Mouse (Mus musculus): ENCODE data around the gene Ooep. TPM values are rescaled to one million over a fixed set of nuclear protein-coding genes. Genes with fewer than 3 reads are reported as not detected.
A peak's percentile ranks its signal among the peaks of the same experiment; 100 is the strongest.

Gene Ooep
- polyA plus RNA-seq (2012; ENCODE audit: insufficient read depth, insufficient read length, low replicate concordance, missing spikeins), result not detected in 2 replicates

- no peak for TF ChIP-seq CTCF (IDR thresholded peaks at IDR 0.05; ENCODE audit: insufficient read depth, low read depth, low read length)
- no peak for TF ChIP-seq POLR2A (IDR thresholded peaks at IDR 0.05; ENCODE audit: insufficient read depth, low read depth, low read length)
- Histone ChIP-seq H3K27ac (ENCODE audit: insufficient read depth, low read depth, low read length) (no peak within 1 kb of the TSS), H3K4me1 (ENCODE audit: control insufficient read depth, insufficient read depth, low read length) (no peaks in the 10 kb centered on the region), H3K4me3 (ENCODE audit: insufficient read depth, low read depth, low read length) (peak within 1 kb of the TSS; percentile 23; the same call in 1 of the 2 replicates)
- WGBS, result 4% methylated on average over 23 of the region's 23 CpGs
These were observed at the start of gene Ooep for GRCm38 (mm10) chr9:78378113-78378785. Gene Ooep, minus strand, starts transcription at chr9:78378725.

- Histone ChIP-seq H3K4me3 (ENCODE audit: insufficient read depth, low read depth, low read length) (no peak overlapping the region), H3K4me1 (ENCODE audit: control insufficient read depth, insufficient read depth, low read length) (peaks cover 4% of the 10 kb centered on the region), H3K27ac (ENCODE audit: insufficient read depth, low read depth, low read length) (no peak overlapping the region)
- WGBS, result 90% methylated on average over 6 of the region's 6 CpGs
- TF ChIP-seq POLR2A (IDR thresholded peaks at IDR 0.05; ENCODE audit: insufficient read depth, low read depth, low read length) (no peak), CTCF (IDR thresholded peaks at IDR 0.05; ENCODE audit: insufficient read depth, low read depth, low read length) (no peak)
These were observed 49.7 kb upstream of the Ooep start for GRCm38 (mm10) chr9:78428185-78428584.

GRCm38 (mm10) chr9:78427362-78427781 lies 48.8 kb upstream of the Ooep start:
- H3K4me3 ChIP-seq (ENCODE audit: insufficient read depth, low read depth, low read length), result peak overlapping the region; percentile 41
- H3K4me1 ChIP-seq (ENCODE audit: control insufficient read depth, insufficient read depth, low read length), result peaks cover 4% of the 10 kb centered on the region
- TF ChIP-seq CTCF (IDR thresholded peaks at IDR 0.05; ENCODE audit: insufficient read depth, low read depth, low read length) (no peak), POLR2A (IDR thresholded peaks at IDR 0.05; ENCODE audit: insufficient read depth, low read depth, low read length) (no peak)
- 35% methylated on average over 27 of the region's 27 CpGs for WGBS
- no peak overlapping the region for H3K27ac ChIP-seq (ENCODE audit: insufficient read depth, low read depth, low read length)

GRCm38 (mm10) chr9:78401596-78401995 lies 23.1 kb upstream of the Ooep start:
- TF ChIP-seq CTCF (IDR thresholded peaks at IDR 0.05; ENCODE audit: insufficient read depth, low read depth, low read length) (no peak), POLR2A (IDR thresholded peaks at IDR 0.05; ENCODE audit: insufficient read depth, low read depth, low read length) (no peak)
- Histone ChIP-seq H3K27ac (ENCODE audit: insufficient read depth, low read depth, low read length) (no peak overlapping the region), H3K4me3 (ENCODE audit: insufficient read depth, low read depth, low read length) (no peak overlapping the region), H3K4me1 (ENCODE audit: control insufficient read depth, insufficient read depth, low read length) (no peaks in the 10 kb centered on the region)
- 89% methylated on average over 7 of the region's 7 CpGs for WGBS

- Histone ChIP-seq H3K27ac (ENCODE audit: insufficient read depth, low read depth, low read length) (no peak overlapping the region), H3K4me3 (ENCODE audit: insufficient read depth, low read depth, low read length) (no peak overlapping the region), H3K4me1 (ENCODE audit: control insufficient read depth, insufficient read depth, low read length) (peaks cover 6% of the 10 kb centered on the region; the same call in 1 of the 2 replicates)
- WGBS, result 89% methylated on average over 5 of the region's 5 CpGs
- TF ChIP-seq CTCF (IDR thresholded peaks at IDR 0.05; ENCODE audit: insufficient read depth, low read depth, low read length) (no peak), POLR2A (IDR thresholded peaks at IDR 0.05; ENCODE audit: insufficient read depth, low read depth, low read length) (no peak)
These were observed 22.0 kb upstream of the Ooep start for GRCm38 (mm10) chr9:78400570-78400969.

GRCm38 (mm10) chr9:78396517-78396916 lies 18.0 kb upstream of the Ooep start:
- TF ChIP-seq CTCF (IDR thresholded peaks at IDR 0.05; ENCODE audit: insufficient read depth, low read depth, low read length) (no peak), POLR2A (IDR thresholded peaks at IDR 0.05; ENCODE audit: insufficient read depth, low read depth, low read length) (no peak)
- Histone ChIP-seq H3K4me1 (ENCODE audit: control insufficient read depth, insufficient read depth, low read length) (peaks cover 8% of the 10 kb centered on the region; the same call in 1 of the 2 replicates), H3K27ac (ENCODE audit: insufficient read depth, low read depth, low read length) (no peak overlapping the region), H3K4me3 (ENCODE audit: insufficient read depth, low read depth, low read length) (no peak overlapping the region)
- whole genome bisulfite sequencing, result 54% methylated on average over 9 of the region's 9 CpGs

- WGBS, result 4% methylated on average over 93 of the region's 93 CpGs
- TF ChIP-seq CTCF (IDR thresholded peaks at IDR 0.05; ENCODE audit: insufficient read depth, low read depth, low read length) (no peak), POLR2A (IDR thresholded peaks at IDR 0.05; ENCODE audit: insufficient read depth, low read depth, low read length) (no peak)
These were observed 17.3 kb upstream of the Ooep start, which contains the start of gene Ddx43 for GRCm38 (mm10) chr9:78395630-78396351. Gene Ddx43, plus strand, starts transcription at chr9:78395777.

GRCm38 (mm10) chr9:78395244-78395629 lies 16.7 kb upstream of the Ooep start:
- TF ChIP-seq POLR2A (IDR thresholded peaks at IDR 0.05; ENCODE audit: insufficient read depth, low read depth, low read length), result no peak
- no peak for TF ChIP-seq CTCF (IDR thresholded peaks at IDR 0.05; ENCODE audit: insufficient read depth, low read depth, low read length)
- WGBS, result 32% methylated on average over 11 of the region's 11 CpGs
- Histone ChIP-seq H3K27ac (ENCODE audit: insufficient read depth, low read depth, low read length) (no peak overlapping the region), H3K4me1 (ENCODE audit: control insufficient read depth, insufficient read depth, low read length) (peaks cover 8% of the 10 kb centered on the region; the same call in 1 of the 2 replicates), H3K4me3 (ENCODE audit: insufficient read depth, low read depth, low read length) (peak overlapping the region; percentile 23; the same call in 1 of the 2 replicates)

More at GRCm38 (mm10) chr9:78395630-78396351, 17.3 kb upstream of the Ooep start, which contains the start of gene Ddx43:
- no peak within 1 kb of the TSS for H3K27ac ChIP-seq (ENCODE audit: insufficient read depth, low read depth, low read length)
- peak within 1 kb of the TSS; percentile 23 for H3K4me3 ChIP-seq (ENCODE audit: insufficient read depth, low read depth, low read length)
- peaks cover 8% of the 10 kb centered on the region; the same call in 1 of the 2 replicates for H3K4me1 ChIP-seq (ENCODE audit: control insufficient read depth, insufficient read depth, low read length)

- Histone ChIP-seq H3K4me3 (ENCODE audit: insufficient read depth, low read depth, low read length) (no peak overlapping the region), H3K27ac (ENCODE audit: insufficient read depth, low read depth, low read length) (no peak overlapping the region), H3K4me1 (ENCODE audit: control insufficient read depth, insufficient read depth, low read length) (peaks cover 8% of the 10 kb centered on the region; the same call in 1 of the 2 replicates)
- WGBS, result 69% methylated on average over 7 of the region's 7 CpGs
- TF ChIP-seq CTCF (IDR thresholded peaks at IDR 0.05; ENCODE audit: insufficient read depth, low read depth, low read length) (no peak), POLR2A (IDR thresholded peaks at IDR 0.05; ENCODE audit: insufficient read depth, low read depth, low read length) (no peak)
These were observed 16.1 kb upstream of the Ooep start for GRCm38 (mm10) chr9:78394602-78395001.

All from olfactory bulb, adult 2 months (tissue).